Mouse (Mus musculus): Measurements from ENCODE around the gene Ift140. TPM values are rescaled to one million over a fixed set of nuclear protein-coding genes. Genes with fewer than 3 reads are reported as not detected.

Gene Ift140
- polyA plus RNA-seq, 1 experiment from 2014 or later = 145 TPM

- H3K4me3 ChIP-seq (ENCODE audit: low read depth, low read length) = no peak overlapping the region
- H3K9ac ChIP-seq (ENCODE audit: low read depth, low read length) = no peak overlapping the region
- H3K9me3 ChIP-seq (replicated peaks; ENCODE audit: control insufficient read depth, low read length) = no peaks in the 10 kb centered on the region
- ATAC-seq (ENCODE audit: low read depth) = 0 out of 2 replicates have a peak, but pooled peaks have one; percentile 50
- H3K4me1 ChIP-seq (ENCODE audit: control insufficient read depth, low read depth, low read length) = peaks cover 1% of the 10 kb centered on the region
- H3K36me3 ChIP-seq (ENCODE audit: control insufficient read depth, insufficient read depth) = no peaks in the 10 kb centered on the region
- no peak overlapping the region for H3K4me2 ChIP-seq (ENCODE audit: low read depth, low read length)
- 89% methylated on average over 2 of the region's 2 CpGs for WGBS (ENCODE audit: insufficient replicate concordance)
- no peaks in the 10 kb centered on the region for H3K27me3 ChIP-seq (ENCODE audit: control insufficient read depth, insufficient read depth, low read depth, low read length)
- no peak overlapping the region for H3K27ac ChIP-seq (ENCODE audit: low read length)
These were observed 93.7 kb downstream of the Ift140 start for GRCm38 (mm10) chr17:25109578-25109977.

- Histone ChIP-seq H3K4me3 (ENCODE audit: low read depth, low read length) (no peak overlapping the region), H3K4me2 (ENCODE audit: low read depth, low read length) (no peak overlapping the region), H3K4me1 (ENCODE audit: control insufficient read depth, low read depth, low read length) (peaks cover 11% of the 10 kb centered on the region), H3K27ac (ENCODE audit: low read length) (no peak overlapping the region), H3K27me3 (ENCODE audit: control insufficient read depth, insufficient read depth, low read depth, low read length) (no peaks in the 10 kb centered on the region), H3K9ac (ENCODE audit: low read depth, low read length) (no peak overlapping the region), H3K36me3 (ENCODE audit: control insufficient read depth, insufficient read depth) (no peaks in the 10 kb centered on the region), H3K9me3 (replicated peaks; ENCODE audit: control insufficient read depth, low read length) (no peaks in the 10 kb centered on the region)
- ATAC-seq (ENCODE audit: low read depth) = no peak
- 85% methylated on average over 6 of the region's 6 CpGs for WGBS (ENCODE audit: insufficient replicate concordance)
These were observed 94.7 kb downstream of the Ift140 start for GRCm38 (mm10) chr17:25110590-25110989.

- Histone ChIP-seq H3K4me3 (ENCODE audit: low read depth, low read length) (no peak overlapping the region), H3K4me1 (ENCODE audit: control insufficient read depth, low read depth, low read length) (peaks cover 14% of the 10 kb centered on the region), H3K36me3 (ENCODE audit: control insufficient read depth, insufficient read depth) (no peaks in the 10 kb centered on the region), H3K9me3 (replicated peaks; ENCODE audit: control insufficient read depth, low read length) (no peaks in the 10 kb centered on the region), H3K27ac (ENCODE audit: low read length) (no peak overlapping the region), H3K27me3 (ENCODE audit: control insufficient read depth, insufficient read depth, low read depth, low read length) (no peaks in the 10 kb centered on the region), H3K9ac (ENCODE audit: low read depth, low read length) (no peak overlapping the region), H3K4me2 (ENCODE audit: low read depth, low read length) (no peak overlapping the region)
- 82% methylated on average over 5 of the region's 5 CpGs for WGBS (ENCODE audit: insufficient replicate concordance)
- no peak for ATAC-seq (ENCODE audit: low read depth)
These were observed 95.3 kb downstream of the Ift140 start for GRCm38 (mm10) chr17:25111220-25111619.

- no peak overlapping the region for H3K9ac ChIP-seq (ENCODE audit: low read depth, low read length)
- H3K4me1 ChIP-seq (ENCODE audit: control insufficient read depth, low read depth, low read length) = peaks cover 17% of the 10 kb centered on the region
- no peak overlapping the region for H3K4me3 ChIP-seq (ENCODE audit: low read depth, low read length)
- H3K9me3 ChIP-seq (replicated peaks; ENCODE audit: control insufficient read depth, low read length) = no peaks in the 10 kb centered on the region
- no peak overlapping the region for H3K27ac ChIP-seq (ENCODE audit: low read length)
- H3K4me2 ChIP-seq (ENCODE audit: low read depth, low read length) = no peak overlapping the region
- no peak for ATAC-seq (ENCODE audit: low read depth)
- H3K27me3 ChIP-seq (ENCODE audit: control insufficient read depth, insufficient read depth, low read depth, low read length) = no peaks in the 10 kb centered on the region
- no peaks in the 10 kb centered on the region for H3K36me3 ChIP-seq (ENCODE audit: control insufficient read depth, insufficient read depth)
- 72% methylated on average over 8 of the region's 8 CpGs for WGBS (ENCODE audit: insufficient replicate concordance)
These were observed 96.0 kb downstream of the Ift140 start for GRCm38 (mm10) chr17:25111739-25112422.

DNA sequence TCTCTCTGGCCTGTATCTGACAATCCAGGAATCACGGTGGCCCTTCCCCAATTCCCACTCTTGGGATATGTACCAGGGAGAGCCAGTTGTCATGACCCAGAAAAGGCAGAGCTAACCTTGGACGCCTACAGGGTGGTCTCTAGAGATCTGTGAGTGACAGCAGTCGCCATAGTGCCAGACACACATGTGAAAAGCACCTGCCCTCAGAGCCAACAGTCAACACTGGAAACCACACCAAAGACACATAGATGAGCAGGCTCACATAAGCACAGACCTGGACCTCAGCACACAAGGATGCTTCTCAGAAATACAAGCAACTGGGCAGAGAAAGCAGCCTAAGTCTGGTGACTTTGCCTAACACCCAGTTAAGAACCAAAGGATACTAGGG, 96.5 kb downstream of the Ift140 start:
- no peak for ATAC-seq (ENCODE audit: low read depth)
- H3K4me3 ChIP-seq (ENCODE audit: low read depth, low read length) = no peak overlapping the region
- WGBS (ENCODE audit: insufficient replicate concordance) = 71% methylated on average over 3 of the region's 3 CpGs
- no peaks in the 10 kb centered on the region for H3K27me3 ChIP-seq (ENCODE audit: control insufficient read depth, insufficient read depth, low read depth, low read length)
- peaks cover 17% of the 10 kb centered on the region for H3K4me1 ChIP-seq (ENCODE audit: control insufficient read depth, low read depth, low read length)
- no peaks in the 10 kb centered on the region for H3K36me3 ChIP-seq (ENCODE audit: control insufficient read depth, insufficient read depth)
- no peaks in the 10 kb centered on the region for H3K9me3 ChIP-seq (replicated peaks; ENCODE audit: control insufficient read depth, low read length)
- H3K4me2 ChIP-seq (ENCODE audit: low read depth, low read length) = no peak overlapping the region
- H3K27ac ChIP-seq (ENCODE audit: low read length) = no peak overlapping the region
- no peak overlapping the region for H3K9ac ChIP-seq (ENCODE audit: low read depth, low read length)

- ATAC-seq (ENCODE audit: low read depth) = peak; percentile 55
These were observed 99.2 kb downstream of the Ift140 start for GRCm38 (mm10) chr17:25114908-25115645.

GRCm38 (mm10) chr17:25115664-25116432, 100.0 kb downstream of the Ift140 start, which contains the start of gene Telo2:
Gene Telo2 (minus strand): TSS chr17:25115967.
- Histone ChIP-seq H3K27ac (ENCODE audit: low read length) (peak within 1 kb of the TSS; percentile 81), H3K9me3 (replicated peaks; ENCODE audit: control insufficient read depth, low read length) (no peaks in the 10 kb centered on the region), H3K4me1 (ENCODE audit: control insufficient read depth, low read depth, low read length) (peaks cover 21% of the 10 kb centered on the region), H3K36me3 (ENCODE audit: control insufficient read depth, insufficient read depth) (no peaks in the 10 kb centered on the region), H3K4me2 (ENCODE audit: low read depth, low read length) (peak within 1 kb of the TSS; percentile 100), H3K4me3 (ENCODE audit: low read depth, low read length) (peak within 1 kb of the TSS; percentile 75), H3K9ac (ENCODE audit: low read depth, low read length) (peak within 1 kb of the TSS; percentile 71), H3K27me3 (ENCODE audit: control insufficient read depth, insufficient read depth, low read depth, low read length) (no peaks in the 10 kb centered on the region)
- ATAC-seq (ENCODE audit: low read depth) = peak; percentile 91
- 3% methylated on average over 40 of the region's 40 CpGs for WGBS (ENCODE audit: insufficient replicate concordance)

More at GRCm38 (mm10) chr17:25114908-25115645, 99.2 kb downstream of the Ift140 start:
- Histone ChIP-seq H3K27me3 (ENCODE audit: control insufficient read depth, insufficient read depth, low read depth, low read length) (no peaks in the 10 kb centered on the region), H3K4me3 (ENCODE audit: low read depth, low read length) (peak overlapping the region; percentile 75), H3K4me1 (ENCODE audit: control insufficient read depth, low read depth, low read length) (peaks cover 21% of the 10 kb centered on the region), H3K9ac (ENCODE audit: low read depth, low read length) (peak overlapping the region; percentile 71), H3K27ac (ENCODE audit: low read length) (peak overlapping the region; percentile 81), H3K9me3 (replicated peaks; ENCODE audit: control insufficient read depth, low read length) (no peaks in the 10 kb centered on the region), H3K4me2 (ENCODE audit: low read depth, low read length) (peak overlapping the region; percentile 100), H3K36me3 (ENCODE audit: control insufficient read depth, insufficient read depth) (no peaks in the 10 kb centered on the region)
- 8% methylated on average over 23 of the region's 23 CpGs for WGBS (ENCODE audit: insufficient replicate concordance)

- Histone ChIP-seq H3K4me2 (ENCODE audit: low read depth, low read length) (no peak overlapping the region), H3K9me3 (replicated peaks; ENCODE audit: control insufficient read depth, low read length) (no peaks in the 10 kb centered on the region), H3K27me3 (ENCODE audit: control insufficient read depth, insufficient read depth, low read depth, low read length) (no peaks in the 10 kb centered on the region), H3K4me3 (ENCODE audit: low read depth, low read length) (no peak overlapping the region), H3K9ac (ENCODE audit: low read depth, low read length) (no peak overlapping the region), H3K4me1 (ENCODE audit: control insufficient read depth, low read depth, low read length) (peaks cover 21% of the 10 kb centered on the region), H3K27ac (ENCODE audit: low read length) (no peak overlapping the region), H3K36me3 (ENCODE audit: control insufficient read depth, insufficient read depth) (no peaks in the 10 kb centered on the region)
- no peak for ATAC-seq (ENCODE audit: low read depth)
- WGBS (ENCODE audit: insufficient replicate concordance) = 27% methylated on average over 4 of the region's 4 CpGs
These were observed 101.4 kb downstream of the Ift140 start for GRCm38 (mm10) chr17:25117263-25117662.
